In the genomic region with DNA sequence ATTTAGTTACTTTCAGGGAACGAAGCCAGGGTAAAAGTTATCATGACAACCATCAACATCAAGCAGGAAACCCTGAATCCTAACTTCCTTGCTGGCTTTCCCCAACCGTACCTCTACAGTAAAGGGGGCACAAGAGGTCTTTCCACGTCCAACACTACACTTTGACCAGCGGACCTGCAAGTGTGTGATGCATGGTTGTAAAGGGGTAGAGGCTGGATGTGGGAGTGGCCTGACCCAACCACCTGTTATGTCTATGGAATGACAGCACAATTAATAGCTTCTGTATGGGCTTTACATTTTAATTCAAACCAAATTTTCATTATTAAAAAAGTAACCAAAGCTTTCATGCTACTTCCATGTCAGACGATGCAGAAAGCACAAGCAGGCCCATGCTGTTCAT, we compare ENCODE assay signal across 22 mouse cellular contexts.
"Had no signal": no experiment of that assay in that cellular context is flagged by ENCODE, and none has a peak within 500 bp of the region (broad histone marks: within the 10 kb centered on the region; RNA-seq: fewer than 3 reads in every experiment).

No protein-coding gene starts in this region.

- H3K27ac ChIP-seq: heart, embryonic 13.5 days; heart, embryonic 15.5 days; hindbrain, embryonic 13.5 days; hindbrain, embryonic 15.5 days; hindbrain, postnatal 0 days; layer of hippocampus, adult 2 months; left cerebral cortex, adult 2 months; limb, embryonic 13.5 days; limb, embryonic 15.5 days; liver, embryonic 12.5 days; liver, embryonic 14.5 days had no signal

- H3K4me3 ChIP-seq: heart, embryonic 13.5 days; heart, embryonic 15.5 days; hindbrain, embryonic 13.5 days; hindbrain, embryonic 15.5 days; layer of hippocampus, adult 2 months; left cerebral cortex, adult 2 months; limb, embryonic 13.5 days; limb, embryonic 15.5 days; liver, embryonic 12.5 days had no signal

- H3K4me2 ChIP-seq: heart, embryonic 11.5 days; heart, embryonic 13.5 days; heart, embryonic 15.5 days; hindbrain, embryonic 13.5 days; hindbrain, embryonic 15.5 days; limb, embryonic 13.5 days; limb, embryonic 15.5 days; liver, embryonic 12.5 days had no signal

- H3K36me3 ChIP-seq: hindbrain, embryonic 13.5 days; hindbrain, embryonic 15.5 days; limb, embryonic 15.5 days; liver, embryonic 12.5 days had no signal

- H3K9me3 ChIP-seq: heart, embryonic 13.5 days; heart, embryonic 15.5 days; hindbrain, embryonic 13.5 days; hindbrain, embryonic 15.5 days; limb, embryonic 13.5 days; limb, embryonic 15.5 days; liver, embryonic 12.5 days had no signal

- DNase-seq: gastrocnemius, postnatal 14 days; gastrocnemius, postnatal 36 days; heart, adult 18-20 months; heart, postnatal 14 days; heart, postnatal 36 days; kidney, adult 18-20 months; kidney, adult 8-10 months; kidney, postnatal 10 days; kidney, postnatal 25 days; kidney, postnatal 4 days had no signal

- H3K27me3 ChIP-seq: heart, embryonic 13.5 days; heart, embryonic 15.5 days; hindbrain, embryonic 13.5 days; hindbrain, embryonic 15.5 days; limb, embryonic 13.5 days; limb, embryonic 15.5 days; liver, embryonic 12.5 days had no signal

- ATAC-seq: hindbrain, postnatal 0 days; liver, embryonic 12.5 days had no signal

- H3K9ac ChIP-seq: heart, embryonic 13.5 days; heart, embryonic 15.5 days; hindbrain, embryonic 13.5 days; hindbrain, embryonic 15.5 days; limb, embryonic 13.5 days; limb, embryonic 15.5 days; liver, embryonic 12.5 days; liver, embryonic 14.5 days had no signal
